Mouse (Mus musculus) embryo, embryonic 11.5 days (tissue): ENCODE measurements around the gene Mef2d.

Experiments used
- DNase-seq: peaks from one replicate; pipeline ENCODE4 v3.0.0-alpha.2; 2012; ENCODE audit warnings: low read depth, low spot score

Mef2d gene

DNA sequence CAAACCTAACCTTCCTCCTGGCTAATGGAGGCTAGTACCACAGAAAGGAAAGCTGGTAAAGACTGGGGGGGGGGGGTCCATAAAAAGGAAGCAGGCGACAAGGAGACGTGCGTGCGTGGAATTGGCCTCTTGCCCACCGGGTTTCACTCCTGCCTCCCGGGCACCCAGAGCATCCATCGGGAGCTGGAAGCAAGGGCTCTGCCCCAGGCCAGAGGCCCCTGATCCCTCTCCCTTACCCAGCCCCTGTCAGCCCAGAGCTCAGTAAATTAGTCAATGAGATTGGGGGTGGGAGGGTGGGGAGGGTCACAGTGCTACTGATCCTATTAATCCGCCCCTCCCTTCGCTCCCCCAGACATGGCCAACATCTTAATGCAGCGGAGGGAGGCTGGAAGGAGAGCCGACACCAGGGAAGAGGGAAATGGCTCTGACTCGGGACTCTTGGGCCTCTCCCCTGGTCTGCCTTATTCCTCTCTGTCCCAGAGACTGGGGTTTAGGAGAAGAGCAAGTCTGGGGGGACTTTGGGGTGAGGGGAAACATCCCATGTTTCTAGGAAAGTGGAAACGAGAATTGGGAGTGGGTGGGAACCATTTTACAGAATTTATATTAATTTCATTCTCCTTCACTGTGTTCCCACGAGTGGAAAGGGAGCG is 65.4 kb downstream of the Mef2d start:
- DNase-seq = no peak

DNA sequence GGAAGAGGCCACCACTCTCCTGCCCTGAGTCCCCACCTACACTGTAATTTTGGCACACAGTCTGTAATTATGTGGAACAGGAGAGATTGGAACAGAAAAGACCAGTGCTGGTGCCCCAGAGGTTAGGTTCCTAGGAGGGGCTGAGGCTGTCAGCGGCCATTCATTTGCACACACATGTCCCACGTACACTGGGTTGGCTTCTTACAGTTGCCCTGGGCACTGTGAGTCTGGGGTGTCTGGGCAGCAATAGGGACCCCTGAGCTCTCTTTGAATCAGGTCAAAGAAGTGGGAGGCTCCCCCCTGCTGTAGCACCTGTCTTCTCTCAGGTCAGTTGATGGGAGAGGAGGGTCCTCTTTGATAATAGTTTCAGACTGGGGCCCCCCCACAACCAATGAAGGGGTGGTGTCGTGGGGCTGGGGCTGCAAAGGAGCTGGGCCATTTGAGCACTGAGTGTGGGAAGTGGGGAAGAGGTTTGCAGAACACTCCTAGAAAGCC is 66.1 kb downstream of the Mef2d start:
- DNase-seq = no peak

DNA sequence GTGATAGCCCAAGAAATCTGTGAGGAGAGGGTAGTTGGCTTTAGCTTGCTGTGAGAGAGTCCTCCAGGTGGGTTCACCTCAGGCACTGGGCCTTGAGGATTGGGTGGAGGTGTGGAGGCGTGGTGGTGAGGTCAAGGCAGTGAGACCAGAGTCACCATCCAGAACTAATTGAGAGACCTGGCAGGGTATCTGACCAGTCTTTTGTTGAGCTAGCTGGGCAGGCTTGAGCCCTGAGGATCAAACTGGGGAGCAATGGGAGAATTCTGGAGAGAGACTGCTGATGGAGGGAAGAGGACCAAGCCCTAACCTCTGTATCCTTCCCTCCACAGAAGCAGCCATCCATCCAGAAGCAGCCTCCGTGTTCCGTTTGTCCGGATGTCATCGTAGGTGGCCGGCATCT is 67.1 kb downstream of the Mef2d start:
- no peak for DNase-seq

DNA sequence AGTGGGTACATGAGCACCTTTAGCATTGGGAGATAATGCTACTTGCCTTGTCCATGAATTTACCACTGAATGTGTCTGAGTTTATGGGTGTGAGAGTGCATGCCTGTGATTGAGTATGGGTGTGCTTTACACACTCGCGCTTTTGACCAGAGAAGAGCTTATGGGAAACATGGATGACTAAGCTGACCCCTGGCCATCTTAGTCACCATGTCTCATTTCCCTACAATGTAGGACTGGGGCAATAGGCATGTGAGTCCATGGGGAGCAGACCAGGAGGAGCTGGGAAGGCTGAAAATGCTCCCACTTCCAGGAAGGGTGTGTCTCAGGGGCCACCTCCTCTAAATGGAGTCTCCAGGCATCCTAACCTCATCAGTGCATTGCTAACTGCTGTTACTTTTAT is 67.9 kb downstream of the Mef2d start:
- no peak for DNase-seq

DNA sequence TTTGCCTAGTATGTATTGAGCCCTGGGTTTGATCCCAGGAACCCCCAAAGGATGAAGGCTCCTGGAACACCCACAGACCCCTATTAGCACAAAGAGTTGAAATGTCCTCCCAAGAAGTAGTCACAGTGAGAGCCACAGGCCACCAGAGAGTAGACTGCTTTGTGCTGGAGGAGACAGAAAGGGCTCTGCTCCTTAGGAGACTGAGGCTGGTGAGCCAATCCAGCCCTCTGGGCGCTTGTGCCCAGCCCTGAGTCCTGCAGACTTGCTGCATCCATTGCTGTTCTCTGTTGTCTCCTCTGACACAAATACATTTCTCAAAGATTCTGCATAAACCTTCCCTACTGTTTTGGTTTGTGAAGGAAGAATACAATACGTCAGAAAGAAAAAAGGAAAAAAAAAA is 68.7 kb downstream of the Mef2d start:
- no peak for DNase-seq

DNA sequence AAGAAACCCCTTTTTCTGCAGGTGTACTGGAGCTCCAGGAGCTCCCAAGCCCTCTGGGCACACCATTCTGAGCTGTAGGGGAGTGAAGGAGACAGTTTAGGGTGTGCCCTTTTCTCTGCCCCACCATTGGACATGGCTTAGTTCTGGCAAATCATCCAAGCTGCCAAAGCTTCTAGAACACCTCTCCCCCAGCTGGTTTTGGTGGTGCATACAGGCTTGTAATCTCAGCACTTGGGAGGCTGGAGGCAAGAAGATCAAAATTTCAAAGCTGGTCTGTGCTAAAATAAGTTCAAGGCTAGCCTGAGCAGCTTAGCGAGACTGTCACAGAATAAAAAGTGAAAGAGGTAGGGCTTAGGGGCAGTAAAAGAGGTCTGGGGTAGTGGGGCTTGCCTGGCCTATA is 70.2 kb downstream of the Mef2d start:
- no peak for DNase-seq

DNA sequence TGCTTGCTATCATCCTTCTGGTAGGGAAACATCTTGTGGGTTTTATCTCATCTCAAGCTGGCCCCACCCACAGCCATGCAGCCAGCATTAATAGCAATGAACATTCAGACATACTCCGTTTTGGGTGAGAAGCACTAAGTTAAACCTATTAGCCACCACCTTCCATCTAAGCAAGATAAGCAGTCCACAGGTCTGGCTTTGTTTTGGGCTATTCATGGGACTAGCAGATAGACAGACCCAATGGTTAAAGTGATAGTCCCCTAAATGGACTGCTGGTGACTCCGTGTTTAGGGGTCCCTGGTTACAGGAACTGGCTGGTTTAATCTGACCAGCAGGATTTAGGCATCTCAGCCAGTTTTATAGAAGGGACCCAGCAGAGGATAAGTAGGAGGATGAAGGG is 70.8 kb downstream of the Mef2d start:
- no peak for DNase-seq

DNA sequence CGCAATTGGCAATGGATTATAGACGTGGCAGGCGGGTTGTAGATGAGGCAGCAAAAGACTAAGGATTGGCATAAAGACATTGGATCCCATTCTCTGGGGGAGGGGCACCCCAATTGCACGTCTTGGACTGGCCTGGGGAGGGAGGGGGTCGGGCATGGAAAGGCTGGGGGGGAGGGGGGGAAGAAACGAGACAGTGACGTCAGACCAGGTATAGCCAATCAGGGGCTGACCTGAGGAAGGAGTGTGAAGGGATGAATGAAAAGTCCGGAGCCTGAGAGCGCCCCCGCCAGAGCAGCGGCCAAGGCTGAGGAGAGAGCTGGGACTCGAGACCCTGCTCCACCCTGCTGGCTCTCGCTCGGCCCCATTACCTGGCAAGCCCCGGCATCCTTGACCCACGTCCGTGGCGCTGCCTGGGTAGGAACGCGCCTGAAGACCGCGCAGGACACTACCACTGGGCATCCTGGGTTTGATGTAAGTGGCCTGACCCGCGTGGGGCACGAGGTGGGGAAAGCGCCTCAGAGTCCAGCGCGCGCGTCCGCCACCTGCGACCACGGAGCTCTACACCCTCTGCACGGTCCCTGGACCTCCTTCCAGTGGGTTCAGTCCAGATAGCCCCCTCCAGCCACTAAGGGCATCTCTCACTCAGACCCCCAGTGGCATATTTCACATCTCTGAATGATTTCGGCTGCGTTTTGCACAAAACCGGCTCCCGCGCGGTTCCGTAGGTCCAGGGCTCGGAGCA is 72.2 kb downstream of the Mef2d start:
- no peak for DNase-seq

DNA sequence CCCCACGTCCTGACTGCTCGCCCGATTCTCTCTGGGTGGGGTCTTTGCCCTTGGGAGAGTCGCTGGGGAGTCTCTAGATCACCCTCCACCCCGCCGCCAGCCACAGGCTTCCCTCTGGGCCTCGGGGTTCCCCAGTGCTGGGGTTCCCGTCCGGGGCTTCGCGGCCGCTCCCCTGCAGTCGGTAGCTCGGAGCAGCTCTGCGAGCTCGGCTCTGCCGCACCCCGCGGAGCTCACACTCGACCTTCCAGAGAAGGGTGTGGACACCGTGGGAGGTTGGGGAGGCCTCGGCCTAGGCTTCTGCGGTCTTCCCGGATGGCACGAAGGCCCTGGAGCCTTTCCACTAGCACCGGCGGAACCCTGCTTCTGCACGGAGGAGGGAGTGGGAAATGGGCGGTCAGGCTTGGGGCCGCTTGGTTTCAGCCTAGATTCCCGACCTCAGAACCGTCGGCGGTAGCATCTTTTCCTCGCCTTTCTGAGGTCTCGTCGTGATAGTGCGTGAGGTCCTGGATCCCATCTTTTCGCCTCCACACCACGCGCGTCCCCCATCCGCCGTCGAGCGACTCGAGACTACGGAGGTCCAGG is 72.9 kb downstream of the Mef2d start:
- DNase-seq = no peak

DNA sequence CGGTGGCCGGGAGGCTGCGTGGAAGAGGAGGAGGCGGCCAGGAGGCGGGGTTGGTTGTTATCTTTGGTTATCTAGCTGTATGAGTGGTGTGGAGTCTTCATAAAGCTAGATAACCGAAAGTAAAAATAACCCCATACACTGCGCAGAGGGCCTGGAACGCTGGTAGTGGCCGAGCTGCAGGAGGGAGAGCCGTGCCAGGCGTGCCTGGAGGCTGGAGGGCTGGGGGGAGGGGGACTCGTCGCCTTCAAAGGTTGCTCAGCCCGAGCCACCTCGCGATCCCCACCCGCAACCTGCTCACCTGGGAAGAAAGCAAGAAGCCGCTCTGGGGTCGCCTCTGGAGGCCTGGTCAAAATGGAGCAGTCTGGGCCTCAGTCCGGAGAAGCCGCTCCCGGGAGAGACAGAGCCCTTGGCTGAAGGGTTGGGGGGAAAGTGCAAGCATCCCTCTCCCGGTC is 73.4 kb downstream of the Mef2d start:
- no peak for DNase-seq

DNA sequence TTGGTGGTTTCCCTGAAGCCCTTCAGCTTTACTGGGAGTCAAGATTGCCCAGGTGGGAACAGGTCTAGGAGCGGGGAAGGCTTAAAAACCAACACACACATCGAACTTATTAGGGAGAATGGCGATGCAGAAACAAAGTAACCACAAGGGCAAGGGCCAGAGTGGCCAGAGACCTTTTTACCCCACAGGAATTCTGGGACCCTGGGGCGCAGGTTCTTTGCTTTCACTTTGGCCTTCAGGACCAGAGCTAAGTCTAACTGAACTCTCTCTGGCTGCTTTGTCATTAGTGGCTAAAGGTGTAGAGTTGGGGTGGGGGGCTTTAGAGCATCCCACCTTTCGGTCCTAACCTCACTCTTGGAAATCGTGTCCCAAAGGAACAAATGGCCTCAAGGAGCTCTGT is 73.9 kb downstream of the Mef2d start:
- DNase-seq = no peak

DNA sequence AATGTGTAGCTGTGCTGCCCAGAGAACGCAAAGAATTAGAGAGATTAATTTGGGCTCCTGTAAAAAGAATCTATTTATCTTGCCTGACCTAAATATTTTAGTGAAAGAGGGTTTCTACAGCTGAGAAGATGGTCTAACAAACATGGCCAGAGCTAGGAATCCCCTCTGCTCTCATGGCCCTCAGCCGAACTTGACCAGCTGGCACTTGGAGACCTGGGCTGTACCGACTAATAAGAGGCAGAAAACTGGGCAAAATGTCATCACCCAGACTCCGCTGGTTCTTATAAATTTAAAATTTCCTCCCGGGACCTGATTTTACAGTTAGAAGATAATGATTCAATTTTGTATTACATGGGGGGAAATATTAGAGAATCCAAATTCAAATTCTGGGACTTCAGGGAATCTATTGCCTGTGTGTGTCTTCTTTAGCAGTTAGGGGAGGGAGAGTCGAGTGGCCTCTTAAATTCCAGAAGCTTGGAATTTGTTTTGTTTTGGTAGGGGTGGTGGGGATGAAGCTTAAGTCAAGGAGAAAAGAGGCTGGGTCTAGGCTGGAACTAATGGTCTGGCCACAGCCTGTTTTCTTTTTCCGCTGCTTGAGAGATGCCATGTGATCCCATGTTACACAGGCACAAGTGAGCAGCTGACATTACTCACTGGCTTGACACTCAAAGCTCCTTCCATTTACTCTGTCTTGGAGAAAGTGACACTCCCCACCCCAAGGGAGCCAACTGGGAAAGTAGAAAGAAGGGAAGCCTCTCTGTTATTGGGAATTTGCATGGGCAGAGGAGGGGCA is 74.6 kb downstream of the Mef2d start:
- no peak for DNase-seq

DNA sequence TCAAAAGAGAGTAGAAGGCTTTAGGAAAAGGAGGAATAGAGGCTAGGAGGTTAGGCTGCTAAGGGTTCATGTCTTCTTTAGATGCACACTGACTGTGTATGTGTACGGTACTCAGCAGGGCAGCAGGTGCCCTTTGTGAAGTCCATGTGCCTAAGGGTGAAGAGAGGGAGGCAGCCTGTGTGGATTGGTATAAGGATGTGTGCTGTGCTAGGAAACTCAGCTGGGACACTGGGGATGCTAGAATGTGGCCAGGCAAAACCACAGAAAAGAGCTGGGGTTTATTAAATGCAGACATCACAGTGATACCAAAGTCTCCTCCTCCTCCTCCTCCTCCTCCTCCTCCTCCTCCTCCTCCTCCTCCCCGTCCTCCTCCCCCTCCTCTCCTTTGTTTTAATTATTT is 75.5 kb downstream of the Mef2d start:
- no peak for DNase-seq

DNA sequence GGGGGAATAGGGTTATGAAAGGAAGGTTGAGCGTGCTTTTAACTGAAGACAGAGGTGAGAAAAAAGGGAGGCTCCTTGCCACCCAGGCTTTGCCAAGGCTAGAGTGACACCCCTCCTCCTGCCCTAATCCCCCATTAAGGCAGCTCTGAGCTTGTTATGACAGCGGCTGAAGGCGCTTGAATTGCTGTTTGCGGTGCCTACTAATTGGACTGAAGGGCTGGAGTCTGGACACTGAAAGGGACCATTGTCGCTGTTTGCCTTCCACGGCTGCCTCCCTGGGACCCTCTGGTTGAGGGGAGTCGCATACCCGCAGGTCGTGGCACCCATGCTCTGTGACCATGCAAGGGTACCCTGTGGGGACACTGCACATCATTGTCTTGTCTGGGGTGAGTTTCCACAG is 77.8 kb downstream of the Mef2d start:
- no peak for DNase-seq

DNA sequence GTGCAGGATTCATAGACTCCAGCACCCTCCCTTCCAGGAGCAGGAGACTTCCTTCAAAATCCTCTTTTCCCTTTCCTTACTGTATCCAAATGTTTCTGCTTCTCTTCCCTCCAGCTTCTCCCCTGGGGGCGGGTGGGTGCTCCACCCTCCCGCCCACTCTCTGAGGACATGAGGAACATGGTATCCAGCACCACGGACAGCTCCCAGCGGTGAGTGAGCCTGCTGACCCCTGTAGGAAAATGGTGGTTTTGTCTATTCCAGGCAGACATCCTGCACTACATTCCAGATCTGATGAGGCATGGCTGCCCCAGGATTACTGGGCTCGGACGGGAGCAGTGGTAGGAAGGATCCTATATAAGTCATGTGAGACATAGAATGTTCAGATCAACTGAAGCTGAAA is 78.7 kb downstream of the Mef2d start:
- DNase-seq = peak; percentile 72
